Mouse (Mus musculus) cerebellum, adult 2 months (tissue): Measurements from ENCODE around the gene Fig4.

Source experiments
- CTCF ChIP-seq: fragments of 200-500 bp; IDR thresholded peaks from 2 replicates; pipeline ENCODE4 v1.5.1; 2011; ENCODE audit warnings: low read depth, mild to moderate bottlenecking, control low read depth, low read length, moderate library complexity, borderline replicate concordance; ENCODE audit not compliant: insufficient read depth
- POLR2A ChIP-seq: fragments of 200-500 bp; IDR thresholded peaks from 2 replicates; pipeline ENCODE4 v1.6.1; 2011; ENCODE audit warnings: low read length, control low read depth, borderline replicate concordance; ENCODE audit not compliant: insufficient read depth

- TF ChIP-seq CTCF (no peak), POLR2A (no peak)
Measured at GRCm38 (mm10) chr10:41205647-41206046, 97.4 kb downstream of the Fig4 start.
